Mouse (Mus musculus): ENCODE measurements around the gene Trappc12.
A peak's percentile ranks its signal among the peaks of the same experiment; 100 is the strongest.
"Not testable (repeated sequence)": the region's sequence is repeated elsewhere in the genome, so short reads cannot be mapped to it uniquely, and the experiment has no call there.

Trappc12 gene

DNA sequence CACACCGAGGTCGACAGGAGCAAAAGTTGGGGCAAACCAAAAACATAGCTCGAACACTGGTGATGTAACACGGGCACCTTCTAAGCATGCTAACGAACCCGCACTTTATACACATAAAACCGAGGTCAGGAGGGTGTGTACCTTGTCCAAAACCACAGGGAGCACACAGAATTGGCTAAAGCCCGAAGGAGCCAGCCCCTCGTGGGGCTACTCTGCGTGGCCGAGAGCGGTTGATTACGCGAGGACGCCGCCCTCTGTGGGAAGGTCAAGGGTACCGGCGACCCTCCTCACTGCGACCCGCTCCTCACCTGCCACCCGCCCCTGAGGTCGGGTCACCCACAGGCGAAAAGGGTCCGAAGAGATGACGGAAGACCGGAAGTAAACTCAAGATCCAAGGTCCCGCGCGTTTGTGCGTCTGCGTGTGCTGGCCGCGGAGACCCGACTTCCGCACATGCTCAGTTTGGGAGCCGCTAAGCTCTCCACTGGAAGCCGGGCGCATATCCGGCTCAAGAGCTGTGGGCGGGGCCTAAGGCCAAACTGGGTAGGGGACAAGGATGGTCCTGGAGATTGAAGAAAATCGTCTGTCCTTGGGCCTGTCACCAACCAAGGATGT lies at the start of gene Trappc12:
Gene Trappc12 (minus strand): TSS at position 452 of the 613 bp plus-strand sequence.
- peak; percentile 84 for DNase-seq

DNA sequence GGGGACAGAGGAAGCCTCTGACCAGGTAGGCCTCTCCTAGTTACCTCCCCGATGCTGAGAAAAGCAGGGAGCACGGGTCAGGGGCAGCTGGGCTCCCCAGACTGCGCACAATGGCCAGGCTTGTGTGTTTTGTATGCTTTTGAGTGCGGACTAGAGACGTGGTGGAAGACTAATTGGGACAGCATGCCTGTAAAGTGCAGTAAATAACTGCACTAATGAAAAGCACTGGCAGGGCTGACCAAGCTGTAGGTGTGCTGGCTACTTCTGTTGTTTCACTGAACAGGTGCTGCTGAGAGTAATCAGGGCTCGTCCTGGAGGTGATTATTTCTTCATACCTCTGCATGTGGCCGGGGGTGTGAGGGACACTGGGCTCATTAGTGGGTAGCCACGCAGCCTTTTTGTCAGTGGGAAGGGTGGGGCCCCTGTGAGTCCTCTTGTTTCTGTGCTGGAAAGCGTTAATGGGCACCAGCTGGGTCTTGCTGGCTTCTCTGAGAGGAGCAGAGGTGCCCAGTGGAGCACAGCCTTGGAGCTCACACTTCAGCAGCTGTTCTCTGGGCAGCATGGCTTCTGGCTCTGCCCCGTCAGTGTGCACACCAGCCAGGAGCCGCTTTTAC lies 49.6 kb upstream of the Trappc12 start:
- DNase-seq, result no peak

DNA sequence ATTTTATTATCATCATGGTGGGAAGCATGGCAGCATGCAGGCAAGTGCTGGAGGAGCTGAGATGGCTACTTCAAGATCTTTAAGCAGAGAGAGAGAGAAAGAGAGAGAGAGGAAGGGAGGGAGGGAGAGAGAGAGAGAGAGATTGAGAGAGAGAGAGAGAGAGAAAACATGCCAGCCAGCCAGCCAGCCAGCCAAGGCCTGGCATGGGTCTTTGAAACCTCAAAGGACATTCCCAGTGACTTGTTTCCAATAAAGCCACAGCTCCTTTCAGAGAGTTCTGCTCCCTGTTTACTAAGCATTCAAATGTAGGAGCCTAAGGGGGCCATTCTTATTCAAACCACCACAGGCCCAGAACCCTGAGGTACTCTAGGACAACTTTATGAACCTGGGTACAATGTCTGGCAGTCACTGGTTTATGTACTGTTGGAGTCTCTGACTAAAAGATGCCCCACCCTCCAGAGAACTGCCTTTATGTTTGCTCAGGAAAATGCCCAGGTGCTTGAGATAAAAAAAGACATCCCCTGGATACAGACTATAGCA lies 46.7 kb upstream of the Trappc12 start:
- DNase-seq, result no peak

DNA sequence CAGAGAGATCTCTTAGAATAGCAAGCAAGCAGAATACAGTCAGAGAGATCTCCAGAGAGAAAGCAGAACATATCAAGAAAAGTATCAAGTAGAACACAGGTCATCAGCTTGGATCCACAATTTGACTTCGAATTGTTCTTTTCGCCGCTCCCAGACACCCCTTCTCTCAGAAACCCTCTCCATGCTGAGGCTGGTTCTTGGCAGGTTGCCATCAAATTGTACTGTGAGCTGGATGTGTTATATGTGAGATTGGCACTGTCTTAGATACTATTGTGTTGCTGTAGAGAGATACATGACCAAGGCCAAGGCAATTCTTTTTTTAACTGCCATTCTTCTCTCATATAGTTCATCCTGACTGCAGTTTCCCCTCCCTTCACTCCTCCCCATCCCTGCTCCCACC lies 44.8 kb upstream of the Trappc12 start:
- no peak for DNase-seq

DNA sequence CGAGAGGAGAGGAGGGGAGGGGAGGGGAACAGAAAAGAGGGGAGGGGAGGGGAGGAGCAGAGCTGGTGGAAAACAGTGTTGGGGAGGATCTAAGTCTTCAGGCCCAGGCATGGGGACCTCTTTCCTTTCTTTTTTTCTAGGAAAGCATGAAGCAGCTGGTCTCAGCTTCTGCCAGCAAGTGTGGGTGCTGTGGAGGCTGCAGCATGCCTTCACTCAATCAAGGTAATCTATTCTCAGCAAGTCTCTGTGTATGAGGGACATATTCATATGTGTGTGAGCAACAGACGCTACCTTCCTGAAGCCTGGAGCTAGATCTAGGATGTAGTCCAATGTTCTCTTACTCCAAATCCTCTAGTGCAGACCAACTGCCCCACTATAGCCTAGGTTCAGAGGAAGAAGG lies 43.4 kb upstream of the Trappc12 start:
- no peak for DNase-seq

DNA sequence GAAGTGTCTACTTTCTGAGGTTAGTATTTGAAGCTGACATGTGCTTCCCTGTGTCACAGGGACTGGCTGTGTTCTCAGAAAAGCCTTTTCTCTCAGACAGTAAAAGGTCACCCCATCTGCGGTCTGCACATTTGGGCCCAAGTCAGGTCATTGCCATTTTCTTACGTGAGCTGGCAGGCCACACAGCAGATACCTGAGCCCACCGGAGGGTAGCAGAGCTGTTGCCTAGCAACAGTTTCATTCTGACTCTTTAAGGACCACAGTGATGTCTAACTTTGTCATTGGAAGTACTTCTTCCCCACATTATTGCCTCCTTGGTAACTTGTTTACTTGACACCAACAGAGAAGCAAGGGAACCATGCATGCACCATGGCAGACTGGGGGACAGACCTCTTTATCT lies 42.3 kb upstream of the Trappc12 start:
- DNase-seq, result no peak

DNA sequence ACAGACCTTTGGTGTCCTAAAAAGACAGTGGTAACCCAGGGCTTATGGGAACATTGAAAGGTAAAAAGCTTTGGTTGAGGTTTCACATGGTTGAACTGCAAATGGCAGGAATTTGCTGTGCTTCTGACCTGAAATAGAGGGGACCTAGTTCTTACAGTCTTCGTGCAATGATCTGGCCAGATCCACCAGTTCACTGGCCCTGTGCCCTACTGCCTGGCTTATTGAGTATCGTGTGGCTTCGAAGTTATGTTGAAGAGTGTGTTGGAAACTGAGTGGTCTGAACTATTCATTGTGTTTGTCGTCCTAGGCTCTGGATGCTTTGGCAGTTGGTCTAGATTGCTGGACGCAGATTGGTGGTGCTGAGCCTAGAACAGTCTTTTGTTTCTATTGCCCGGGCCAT lies 36.0 kb upstream of the Trappc12 start:
- no peak for DNase-seq

DNA sequence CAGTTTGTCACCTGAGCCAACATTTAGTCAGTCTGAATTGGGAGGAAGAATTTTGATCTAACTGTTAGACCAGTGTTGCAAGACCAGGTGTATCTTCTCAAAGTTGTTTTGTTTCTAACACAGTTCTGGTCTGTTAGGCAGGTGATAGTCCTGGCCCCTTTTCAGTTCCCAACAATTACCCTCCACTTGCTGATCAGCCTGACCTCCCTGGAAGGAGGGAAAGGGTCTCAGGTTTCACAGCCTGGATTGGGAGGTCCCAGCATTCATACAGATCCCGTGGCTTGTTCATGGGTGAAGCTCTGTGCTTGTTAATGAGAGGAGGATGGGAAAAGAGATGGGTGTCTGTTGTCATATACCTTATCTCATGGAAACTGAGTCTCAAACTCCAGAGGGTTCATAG lies 35.0 kb upstream of the Trappc12 start:
- DNase-seq, result no peak

DNA sequence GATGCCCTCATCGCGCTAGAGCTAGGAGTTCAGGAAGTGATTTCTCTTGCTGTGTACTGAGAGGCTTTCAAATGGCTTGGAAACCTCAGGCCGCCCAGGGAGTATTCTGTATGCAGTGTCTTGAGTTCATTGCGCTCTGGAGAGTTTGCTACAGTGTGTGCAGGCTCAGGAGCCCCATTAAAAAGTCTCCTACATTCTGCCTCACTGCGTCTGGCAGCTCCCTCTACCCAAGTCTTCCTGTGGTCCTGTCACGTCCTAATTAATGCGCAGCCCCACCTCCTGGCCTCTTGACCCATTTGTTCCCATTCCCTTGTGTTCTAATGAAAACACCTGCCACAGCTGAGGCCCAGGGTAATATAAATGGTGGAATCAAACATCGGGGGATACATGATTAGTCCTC lies 34.6 kb upstream of the Trappc12 start:
- no peak for DNase-seq

DNA sequence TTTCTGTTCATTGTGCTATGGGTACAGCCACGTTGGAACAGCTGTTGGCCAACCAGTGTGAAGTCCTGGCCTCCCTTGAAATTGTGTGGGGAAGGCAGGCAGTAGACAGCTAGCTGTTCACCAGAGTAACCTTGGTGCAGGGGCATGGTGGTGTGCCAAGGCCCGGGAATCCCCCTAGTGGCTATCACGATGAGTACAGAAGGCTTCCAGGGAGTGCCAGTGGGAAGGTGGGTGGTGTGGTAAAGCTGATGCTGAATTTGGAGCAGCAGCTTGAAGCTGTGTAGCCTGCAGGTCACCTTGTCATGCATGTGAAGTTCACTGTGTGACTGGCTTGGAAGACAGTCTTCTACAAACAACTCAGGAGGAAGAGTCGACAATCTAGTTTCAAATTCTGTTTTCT lies 34.1 kb upstream of the Trappc12 start:
- no peak for DNase-seq

DNA sequence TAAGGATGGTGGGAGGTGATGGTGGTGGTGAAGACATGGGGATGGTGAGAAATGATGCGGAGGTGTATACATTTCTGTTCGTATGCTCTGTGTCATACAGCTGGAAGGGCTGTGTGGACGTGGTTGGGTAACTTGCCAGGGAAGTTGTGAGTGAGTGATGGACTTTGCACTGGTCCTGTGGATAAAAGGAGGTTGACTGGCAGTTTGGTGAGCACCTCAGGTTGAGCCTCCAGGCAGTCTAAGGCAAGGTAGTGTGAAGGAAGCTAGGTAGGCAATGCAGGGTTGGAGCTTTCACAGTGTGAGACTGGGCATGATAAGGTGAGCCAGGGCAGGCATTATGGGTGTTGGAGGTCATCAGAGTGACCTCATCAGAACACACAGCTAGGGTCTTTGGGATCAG lies 32.4 kb upstream of the Trappc12 start:
- DNase-seq, result no peak

DNA sequence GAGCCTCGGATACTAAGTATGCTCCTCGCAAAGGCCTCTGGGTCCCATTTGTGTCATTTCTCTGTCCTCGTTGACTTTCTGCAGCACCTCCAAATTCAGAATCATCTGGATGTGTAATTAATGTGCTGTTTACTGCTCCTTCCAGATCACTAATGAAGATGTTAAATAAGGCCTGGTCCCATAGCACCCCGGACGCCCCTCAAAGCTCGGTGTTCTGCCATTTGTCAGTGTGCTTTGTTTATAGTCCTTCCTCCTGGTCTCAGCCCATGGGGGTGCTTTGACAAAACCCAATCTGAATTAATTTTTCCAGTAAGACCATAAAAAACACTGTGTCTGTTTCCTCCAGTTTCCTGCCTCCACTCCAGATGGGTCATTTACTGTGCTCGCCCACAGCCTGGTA lies 29.9 kb upstream of the Trappc12 start:
- DNase-seq, result no peak

DNA sequence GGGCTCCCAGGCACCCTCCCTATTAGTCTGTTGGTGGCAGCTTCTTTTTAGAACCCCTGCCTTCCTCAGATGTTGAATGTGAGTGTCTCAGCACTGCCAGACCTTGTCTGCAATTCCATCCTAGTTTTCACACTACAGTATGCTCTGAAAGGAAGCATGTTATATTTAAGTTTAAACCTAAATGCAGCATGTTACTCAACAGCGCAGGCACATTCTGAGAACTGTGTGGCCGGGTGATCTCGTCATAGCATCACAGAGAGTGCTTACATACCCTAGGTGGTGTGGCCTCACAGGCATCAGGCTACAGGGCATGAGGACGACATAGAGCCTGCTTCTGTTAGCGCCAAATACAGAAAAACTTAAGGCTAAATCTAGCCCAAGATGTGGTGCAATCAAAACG lies 25.4 kb upstream of the Trappc12 start:
- DNase-seq, result no peak

DNA sequence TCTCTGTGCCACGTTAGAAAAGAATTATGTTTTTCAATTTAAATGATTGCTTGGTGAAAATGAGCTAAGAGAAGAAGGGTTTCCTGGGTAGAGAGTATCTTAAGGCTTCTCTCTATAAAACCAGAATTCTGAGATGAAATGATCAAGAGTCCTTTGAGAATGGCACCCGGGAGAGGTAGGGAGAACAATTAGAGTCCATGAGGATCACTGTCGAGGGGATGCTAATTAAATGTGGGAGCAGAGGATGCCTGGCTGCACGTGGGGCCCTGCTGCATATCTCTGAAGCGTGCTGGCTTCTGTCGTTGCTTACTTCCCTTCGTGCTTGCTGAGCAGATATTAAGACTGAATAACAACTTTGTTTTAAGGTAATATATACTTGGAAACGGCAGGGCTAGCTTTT lies 24.8 kb upstream of the Trappc12 start:
- DNase-seq, result no peak

DNA sequence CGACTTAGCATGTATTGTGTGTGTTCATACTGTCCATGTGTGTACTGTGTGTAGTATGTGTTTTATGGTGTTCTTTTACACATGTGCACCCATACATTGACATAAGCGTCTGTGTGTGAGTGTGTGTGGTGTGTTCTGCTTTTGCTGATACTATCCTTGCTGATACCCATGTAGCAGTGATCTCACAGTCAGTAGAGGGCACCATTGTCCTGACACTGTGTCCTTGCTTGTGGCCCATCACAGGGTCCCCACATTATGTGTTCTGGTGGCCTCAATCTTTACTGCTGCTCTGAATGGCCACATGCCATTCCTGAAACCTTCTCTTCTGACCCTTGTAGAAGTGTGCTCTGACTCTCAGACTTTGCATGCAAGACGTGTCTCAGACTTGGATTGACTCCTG lies 23.5 kb upstream of the Trappc12 start:
- DNase-seq, result no peak

DNA sequence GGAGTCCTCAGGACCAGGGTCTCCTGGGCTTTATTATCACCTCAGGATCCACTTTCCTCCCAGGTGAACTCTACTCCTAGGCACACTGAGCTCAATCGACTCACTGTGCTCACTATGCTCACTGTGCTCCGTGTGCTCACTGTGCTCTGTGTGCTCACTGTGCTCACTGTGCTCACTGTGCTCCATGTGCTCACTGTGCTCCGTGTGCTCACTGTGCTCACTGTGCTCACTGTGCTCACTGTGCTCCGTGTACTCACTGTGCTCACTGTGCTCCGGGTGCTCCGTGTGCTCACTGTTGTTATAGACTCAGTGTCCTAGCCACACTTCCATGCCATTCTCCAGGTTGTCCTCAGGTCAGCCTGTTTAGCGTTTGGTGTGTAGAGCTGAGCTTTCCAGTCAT lies 19.7 kb upstream of the Trappc12 start:
- DNase-seq, result no peak

DNA sequence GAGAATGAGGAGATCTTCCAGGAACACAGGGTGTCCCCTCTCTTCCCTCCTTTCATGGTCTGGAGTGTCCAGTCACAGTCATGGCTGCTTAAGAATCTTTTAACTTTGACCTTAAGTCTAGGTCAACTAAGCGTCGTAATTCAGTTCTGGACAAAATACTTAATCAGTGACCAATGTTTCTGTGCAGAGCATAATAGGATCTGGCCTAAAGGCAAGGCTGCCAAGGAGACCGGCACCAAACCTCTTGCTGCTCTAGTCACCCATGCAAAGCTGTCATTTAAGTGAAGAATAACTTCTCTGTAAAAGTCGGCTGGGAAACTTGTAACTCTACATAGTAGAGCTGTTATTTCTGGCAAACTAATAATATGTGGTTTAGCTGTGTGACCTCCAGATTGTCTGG lies 5.7 kb upstream of the Trappc12 start:
- DNase-seq, result no peak

DNA sequence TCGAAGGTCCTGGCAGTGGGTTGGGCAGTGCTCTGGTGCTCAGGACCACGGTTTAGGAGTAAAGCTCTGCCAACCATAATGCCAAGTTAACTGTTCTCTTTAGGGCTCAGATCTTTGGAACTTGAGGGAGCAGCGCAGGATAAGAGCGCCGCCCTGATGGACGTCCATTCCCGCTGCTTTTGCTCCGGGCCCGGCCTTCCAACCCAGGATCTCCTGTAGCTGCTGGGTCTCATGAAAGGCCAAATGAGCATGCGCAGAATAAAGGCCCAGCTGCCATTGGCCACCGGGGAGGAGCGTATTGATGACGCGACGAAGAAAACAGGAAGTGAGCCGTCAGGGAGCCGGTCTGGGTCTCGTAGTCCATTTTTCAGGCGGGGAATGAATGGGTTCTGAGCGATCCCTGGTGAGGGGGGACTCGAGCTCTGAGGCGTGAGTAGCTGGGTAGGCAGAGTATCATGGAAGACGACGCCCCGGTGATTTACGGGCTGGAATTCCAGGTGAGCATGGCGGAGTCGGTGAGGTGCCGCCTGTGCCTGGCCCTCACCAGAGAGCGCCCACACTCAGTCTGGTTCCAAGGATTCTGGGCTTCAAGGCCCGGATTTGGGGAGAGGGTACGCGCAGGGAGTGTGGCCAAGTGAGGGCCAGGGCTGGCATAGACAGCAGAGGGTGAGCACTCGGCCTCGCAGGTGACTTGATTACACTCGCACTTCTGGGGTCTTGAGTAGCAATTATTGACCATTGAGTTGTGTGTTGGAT lies 1.4 kb upstream of the Trappc12 start, which contains the start of gene Eipr1:
Gene Eipr1 (plus strand): TSS at position 296 of the 756 bp plus-strand sequence.
- peak; percentile 75 for DNase-seq

DNA sequence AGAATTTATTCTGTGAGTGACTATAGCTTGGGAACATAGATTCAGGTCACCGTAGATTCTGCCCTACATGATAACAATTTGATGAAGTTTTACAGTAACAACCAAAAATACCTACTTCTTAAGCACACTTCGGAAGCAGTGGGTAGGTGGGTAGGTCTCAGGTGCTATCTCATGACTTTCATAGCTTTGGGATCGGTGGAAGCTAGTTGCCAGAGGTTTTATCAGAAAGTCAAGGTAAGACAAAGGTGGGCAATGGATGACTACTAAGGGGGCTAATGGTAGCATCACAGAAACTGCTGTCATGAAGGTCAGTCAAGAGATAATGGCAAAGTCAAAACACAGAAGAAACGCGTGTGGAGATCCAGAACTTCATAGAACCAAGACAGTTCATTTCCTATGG lies 604 bp upstream of the Trappc12 start:
- DNase-seq, result no peak

DNA sequence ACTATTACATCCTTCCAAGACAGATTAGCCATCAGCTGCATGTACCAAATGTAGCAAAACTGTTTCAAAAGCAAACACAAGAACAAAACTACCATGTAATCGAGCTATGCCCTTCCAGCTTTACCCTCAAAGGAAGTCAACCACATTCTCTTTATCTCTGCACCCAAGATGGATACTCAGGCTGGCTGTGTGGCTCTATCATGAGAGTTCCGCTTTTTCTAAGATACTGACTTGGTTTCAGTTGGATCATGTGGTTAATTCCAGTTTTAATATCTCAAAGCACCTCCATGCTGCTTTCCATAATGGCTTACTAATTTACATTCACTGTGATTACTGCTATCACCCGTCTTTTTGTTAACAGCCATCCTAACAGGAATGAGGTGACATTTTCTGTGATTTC lies 6.9 kb downstream of the Trappc12 start:
- DNase-seq, result no peak

DNA sequence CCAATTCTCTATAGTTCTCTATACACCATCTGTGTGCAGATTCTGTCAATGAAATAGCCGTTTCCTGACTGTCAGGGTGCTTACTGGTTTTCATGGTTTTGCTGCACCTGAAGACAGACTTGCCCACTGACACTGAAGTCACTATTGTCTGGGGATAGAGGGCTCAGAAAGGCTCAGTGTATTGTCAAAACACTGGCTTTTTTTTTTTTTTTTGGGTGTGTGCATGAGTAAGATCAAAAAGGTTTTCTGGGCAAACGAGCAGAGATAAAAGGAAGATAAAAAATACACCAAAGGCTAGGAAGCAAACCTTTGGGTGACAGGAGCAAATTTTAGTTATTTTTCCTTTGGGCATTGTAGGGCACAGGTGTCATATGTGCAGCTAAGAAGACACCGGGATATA lies 15.0 kb downstream of the Trappc12 start:
- DNase-seq, result no peak

DNA sequence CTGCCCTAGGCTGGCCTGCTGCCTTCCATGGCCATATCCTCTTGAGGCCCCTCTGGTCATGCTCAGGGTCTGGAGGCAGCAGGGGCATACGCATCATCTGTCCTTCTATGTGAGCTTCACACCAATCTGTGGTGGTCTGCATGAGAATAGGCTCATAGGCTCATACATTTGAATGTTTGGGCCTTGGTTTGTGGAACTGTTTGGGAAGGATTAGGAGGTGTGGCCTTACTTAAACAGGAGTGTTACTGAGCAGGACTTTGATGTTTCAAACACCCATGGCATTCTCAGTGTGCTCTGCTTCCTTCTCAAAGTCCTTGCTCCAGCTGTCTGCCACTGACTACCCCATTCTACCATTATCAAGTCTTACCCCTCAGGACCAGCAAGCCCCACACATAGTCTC lies 16.0 kb downstream of the Trappc12 start:
- DNase-seq, result no peak

DNA sequence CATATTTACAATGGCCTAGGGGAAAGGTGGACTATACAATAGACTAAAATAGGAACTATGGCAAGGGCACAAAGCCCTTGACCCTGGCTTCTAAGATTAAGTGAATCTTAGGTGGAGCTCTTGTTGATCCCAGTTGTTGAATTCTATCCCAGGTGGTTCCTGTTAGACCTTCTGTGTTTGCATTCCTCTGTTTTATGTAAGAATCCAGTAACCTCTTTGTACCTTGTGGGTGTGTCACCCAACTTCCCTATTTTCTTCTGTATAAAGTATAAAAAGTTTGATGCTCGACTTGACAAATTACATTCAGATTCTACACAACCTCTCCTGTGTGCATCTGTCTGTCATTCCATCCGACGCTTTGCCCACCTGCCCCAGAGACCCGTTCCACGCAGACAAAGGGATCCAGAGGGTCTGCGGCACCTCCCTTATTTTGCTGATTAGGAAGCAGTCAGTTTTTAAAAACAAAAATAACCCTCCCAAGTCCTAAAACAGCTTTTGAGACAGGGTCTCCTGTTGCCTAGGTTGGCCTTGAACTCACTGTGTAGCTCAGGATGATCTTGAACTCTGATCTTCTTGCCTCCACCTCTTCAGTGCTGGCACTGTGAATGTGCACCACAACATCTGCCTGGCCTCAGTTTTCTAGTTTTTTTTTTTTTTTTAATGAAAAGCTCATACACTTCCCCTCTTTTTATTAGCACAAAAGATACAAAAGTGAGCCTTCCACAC lies 16.6 kb downstream of the Trappc12 start:
- not testable (repeated sequence) for DNase-seq
